ENCODE assay signal across 8 mouse cellular contexts in the genomic region with DNA sequence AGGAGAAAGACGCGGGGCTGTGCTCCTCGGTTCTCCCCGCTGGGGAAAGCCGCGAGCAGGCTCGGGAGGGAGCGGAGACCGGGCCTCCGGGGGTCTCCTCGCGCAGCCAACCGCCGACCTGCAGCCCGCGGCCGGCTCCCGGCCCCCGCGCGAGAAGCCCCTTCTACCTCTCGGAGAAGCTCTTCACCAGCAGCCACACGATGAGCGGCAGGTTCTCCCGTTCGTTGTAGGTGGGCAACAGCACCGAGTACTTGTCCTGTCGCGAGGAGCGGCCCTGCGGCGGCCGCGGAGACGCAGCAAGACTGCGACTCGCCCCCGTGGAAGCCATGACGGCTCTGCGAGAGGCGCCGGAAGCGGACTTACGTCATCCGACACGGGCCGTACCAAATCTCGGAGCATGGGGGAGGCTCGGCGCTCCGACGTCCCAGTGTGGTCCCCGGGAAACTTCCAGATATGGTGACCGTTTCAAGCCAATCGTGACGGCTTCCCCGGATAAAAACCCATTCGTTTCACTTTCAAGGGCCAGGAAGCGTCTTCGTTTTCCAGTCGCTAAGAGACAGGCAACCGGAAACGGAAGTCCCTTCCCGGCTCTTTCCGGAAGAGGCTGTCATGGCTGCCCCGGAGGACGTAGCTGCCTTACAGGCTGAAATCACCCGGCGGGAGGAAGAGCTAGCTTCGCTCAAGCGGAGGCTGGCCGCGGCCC. TPM values are rescaled to one million over a fixed set of nuclear protein-coding genes. Genes with fewer than 3 reads are reported as not detected.
A peak's percentile ranks its signal among the peaks of the same experiment; 100 is the strongest.
DNase-seq lines count a peak whose midpoint lies in the region; ATAC-seq and TF ChIP-seq lines count a peak whose summit lies in the region.

A gene (minus strand): TSS at position 339 of the 703 bp plus-strand sequence.
A gene (minus strand): TSS at position 566 of the 703 bp plus-strand sequence.
A gene (plus strand): TSS at position 597 of the 703 bp plus-strand sequence.

- peaks cover 12% of the 10 kb centered on the region; the same call in 1 of the 2 replicates for H3K36me3 ChIP-seq in hindbrain, postnatal 0 days (ENCODE audit: insufficient read depth, low read length)
- H3K36me3 ChIP-seq in megakaryocyte, embryonic 14.5 days (replicated peaks; ENCODE audit: low read length) = peaks cover 47% of the 10 kb centered on the region

- no peaks in the 10 kb centered on the region for H3K27me3 ChIP-seq in hindbrain, postnatal 0 days (ENCODE audit: insufficient read depth, low read length)
- no peaks in the 10 kb centered on the region for H3K27me3 ChIP-seq in megakaryocyte, embryonic 14.5 days (replicated peaks)

- peaks cover 23% of the 10 kb centered on the region for H3K4me1 ChIP-seq in hindbrain, postnatal 0 days (ENCODE audit: insufficient read depth, low read length)
- peaks cover 63% of the 10 kb centered on the region for H3K4me1 ChIP-seq in megakaryocyte, embryonic 14.5 days

- peak within 1 kb of the TSS; percentile 95 for H3K4me2 ChIP-seq in hindbrain, postnatal 0 days (ENCODE audit: low read depth, low read length)

- H3K27ac ChIP-seq in gastrocnemius, adult 2 months = peak within 1 kb of the TSS; percentile 100
- H3K27ac ChIP-seq in hindbrain, postnatal 0 days = peak within 1 kb of the TSS; percentile 98

- DNase-seq in WW6 (ENCODE audit: low read depth, low spot score) = peak; percentile 59
- peak; percentile 66 to 80 for DNase-seq in cerebellum, postnatal 4 days (ENCODE audit: low spot score in 2 of 2)
- DNase-seq in gastrocnemius, adult 2 months = peak; percentile 89
- peak; percentile 93 for DNase-seq in hindbrain, postnatal 0 days (ENCODE audit: low spot score)
- DNase-seq in left cerebral cortex, adult 8-10 months (ENCODE audit: low spot score in 2 of 2) = peak; percentile 83 to 92
- peak; percentile 89 to 92 for DNase-seq in right cerebral cortex, postnatal 10 days (ENCODE audit: low spot score in 2 of 2)
- peak; percentile 81 for DNase-seq in urinary bladder, postnatal 25 days (ENCODE audit: low spot score)

- no peaks in the 10 kb centered on the region for H3K9me3 ChIP-seq in hindbrain, postnatal 0 days (ENCODE audit: low read length)
- H3K9me3 ChIP-seq in megakaryocyte, embryonic 14.5 days = no peaks in the 10 kb centered on the region

- intact Hi-C loops in gastrocnemius, adult 2 months (cut with DNase I) = loop anchor here (2.0 kb wide), 1 partner anchor 23 kb away; a partner anchor contains a TSS

- peak within 1 kb of the TSS; percentile 98 for H3K9ac ChIP-seq in hindbrain, postnatal 0 days (replicated peaks; ENCODE audit: low read length)

- WGBS in hindbrain, postnatal 0 days = under 1% methylated on average over 70 of the region's 73 CpGs

- peak; percentile 92 for ATAC-seq in hindbrain, postnatal 0 days

- peak within 1 kb of the TSS; percentile 86 for H3K4me3 ChIP-seq in gastrocnemius, adult 2 months
- peak within 1 kb of the TSS; percentile 100 for H3K4me3 ChIP-seq in hindbrain, postnatal 0 days (ENCODE audit: low read length)
- peak within 1 kb of the TSS; percentile 99 for H3K4me3 ChIP-seq in megakaryocyte, embryonic 14.5 days (replicated peaks)

- TF ChIP-seq CTCF in gastrocnemius, adult 2 months (IDR thresholded peaks at IDR 0.05) = no peak
- no peak for TF ChIP-seq CTCF in hindbrain, postnatal 0 days (IDR thresholded peaks at IDR 0.05; ENCODE audit: low read depth)

RNA-seq across cellular contexts. Expression of the first gene that starts in this region (rescaled TPM):
- 10 to 100 TPM; 10.1 to 13.0 TPM for total RNA-seq in gastrocnemius, adult 2 months (2021)
- total RNA-seq in hindbrain, postnatal 0 days (2014; rRNA removed) = 11.7 and 15.7 TPM in 2 replicates
- polyA plus RNA-seq in hindbrain, postnatal 0 days (2015; fragmentation: Nextera tagmentation; extraction: Ambion mirVana) = 14.3 and 14.4 TPM in 2 replicates
- total RNA-seq in left cerebral cortex, adult 8-10 months (2022) = 10 to 100 TPM; 33.4 to 47.7 (median 40.3) TPM
- polyA plus RNA-seq in megakaryocyte, embryonic 14.5 days (2012; ENCODE audit: insufficient read depth, low replicate concordance) = not detected in 2 replicates

RNA-seq across cellular contexts. Expression of the second gene that starts in this region (rescaled TPM):
- 10 to 100 TPM; 71.4 to 81.4 TPM for total RNA-seq in gastrocnemius, adult 2 months (2021)
- 82.9 and 200 TPM in 2 replicates for total RNA-seq in hindbrain, postnatal 0 days (2014; rRNA removed)
- polyA plus RNA-seq in hindbrain, postnatal 0 days (2015; fragmentation: Nextera tagmentation; extraction: Ambion mirVana) = 99.2 and 104 TPM in 2 replicates
- 10 to 100 TPM; 44.0 to 64.1 (median 57.8) TPM for total RNA-seq in left cerebral cortex, adult 8-10 months (2022)
- polyA plus RNA-seq in megakaryocyte, embryonic 14.5 days (2012; ENCODE audit: insufficient read depth, low replicate concordance) = 34.7 and 155 TPM in 2 replicates

RNA-seq across cellular contexts. Expression of the third gene that starts in this region (rescaled TPM):
- 1 to 10 TPM; 4.0 to 4.7 TPM for total RNA-seq in gastrocnemius, adult 2 months (2021)
- 24.9 and 27.0 TPM in 2 replicates for total RNA-seq in hindbrain, postnatal 0 days (2014; rRNA removed)
- 7.8 and 8.2 TPM in 2 replicates for polyA plus RNA-seq in hindbrain, postnatal 0 days (2015; fragmentation: Nextera tagmentation; extraction: Ambion mirVana)
- total RNA-seq in left cerebral cortex, adult 8-10 months (2022) = 10 to 100 TPM; 16.9 to 19.6 (median 19.2) TPM
- polyA plus RNA-seq in megakaryocyte, embryonic 14.5 days (2012; ENCODE audit: insufficient read depth, low replicate concordance) = 10.5 and 36.4 TPM in 2 replicates

Comparison
In these comparisons a context has a peak if more than half of its experiments do, and no peak if none do; other contexts are left out.
1. Peak in every context shown above with its lines: DNase-seq, ATAC-seq, H3K4me3 ChIP-seq and H3K27ac ChIP-seq.
2. RNA of the first gene that starts in this region (polyA plus RNA-seq): 14.3 to 14.4 TPM in hindbrain, postnatal 0 days; not detected in megakaryocyte, embryonic 14.5 days; every median in the first group is over 10 times any median in the second.